Mouse (Mus musculus): ENCODE results near the gene Lin54. TPM values are rescaled to one million over a fixed set of nuclear protein-coding genes. Genes with fewer than 3 reads are reported as not detected.

Gene Lin54
- total and polyA plus RNA-seq, 2 experiments from 2014 or later = 7.2 to 14.2 TPM

DNA sequence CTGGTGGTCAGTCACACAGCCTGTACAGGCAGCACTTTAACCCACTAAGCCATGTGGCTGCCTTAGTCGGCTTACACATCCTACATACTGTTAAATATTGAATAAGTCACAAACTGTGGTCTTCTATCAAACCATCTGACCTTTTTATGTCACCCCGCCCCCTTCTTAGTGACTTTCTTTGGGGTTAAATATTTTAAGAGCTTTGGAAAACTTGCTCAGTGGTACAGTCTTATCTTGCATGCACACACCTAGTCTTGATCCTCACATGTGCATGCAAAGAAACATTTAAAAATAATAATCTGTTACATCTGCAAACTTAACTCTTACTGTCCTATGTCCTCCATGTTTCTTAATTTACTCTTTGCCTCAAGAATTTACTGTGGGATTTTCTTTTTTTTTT, 38.1 kb downstream of the Lin54 start:
- Histone ChIP-seq H3K27ac (ENCODE audit: low read depth, low read length) (no peak overlapping the region), H3K36me3 (ENCODE audit: insufficient read depth) (peaks cover 22% of the 10 kb centered on the region), H3K9ac (no peak overlapping the region), H3K4me1 (ENCODE audit: insufficient read depth) (no peaks in the 10 kb centered on the region), H3K9me3 (ENCODE audit: low read length) (no peaks in the 10 kb centered on the region), H3K27me3 (ENCODE audit: insufficient read depth, low read length) (no peaks in the 10 kb centered on the region), H3K4me2 (ENCODE audit: low read depth) (no peak overlapping the region), H3K4me3 (ENCODE audit: low read depth, low read length) (no peak overlapping the region)
- 88% methylated on average over 2 of the region's 2 CpGs for WGBS
- DNase-seq = no peak
- no peak for ATAC-seq
- TF ChIP-seq CTCF (IDR thresholded peaks at IDR 0.05; ENCODE audit: low read depth) = no peak

DNA sequence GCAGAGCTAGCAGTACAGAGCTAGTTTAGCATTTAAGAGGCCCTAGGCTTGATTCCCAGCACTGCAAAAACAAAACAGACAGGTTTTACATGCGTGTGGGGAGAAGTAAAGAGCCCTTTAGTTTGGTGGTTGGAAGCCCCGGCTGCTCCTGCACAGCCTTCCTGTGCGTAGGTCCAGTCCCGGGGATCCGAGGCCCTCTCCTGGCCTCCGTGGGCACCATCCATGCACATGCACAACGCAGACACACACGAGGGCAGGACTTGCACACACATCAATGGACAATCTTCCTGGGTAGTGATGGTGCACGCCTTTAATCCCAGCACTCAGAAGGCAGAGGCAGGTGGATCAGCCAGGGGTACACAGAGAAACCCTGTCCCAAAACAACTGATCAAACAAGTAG, 38.9 kb downstream of the Lin54 start:
- no peak overlapping the region for H3K4me2 ChIP-seq (ENCODE audit: low read depth)
- no peak for TF ChIP-seq CTCF (IDR thresholded peaks at IDR 0.05; ENCODE audit: low read depth)
- WGBS = 94% methylated on average over 9 of the region's 9 CpGs

DNA sequence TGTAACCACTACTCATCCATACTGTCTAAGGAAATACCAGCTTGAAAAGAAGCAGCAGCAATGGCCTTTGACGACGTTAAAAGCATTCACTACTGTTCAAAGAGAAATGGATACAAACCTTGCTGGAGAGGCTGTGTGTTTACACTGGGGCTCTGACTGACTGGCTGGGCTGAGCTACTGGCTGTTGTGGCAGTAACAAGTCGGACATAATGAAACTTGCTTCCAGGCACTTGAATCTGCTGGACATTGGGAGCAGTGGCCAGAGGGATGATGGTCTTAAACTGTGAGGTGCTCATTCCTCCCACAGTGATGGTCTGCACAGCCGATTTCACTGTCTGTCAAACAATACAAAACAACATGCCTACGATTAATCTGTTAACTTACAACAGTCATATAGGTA, 41.0 kb downstream of the Lin54 start:
- Histone ChIP-seq H3K4me1 (ENCODE audit: insufficient read depth) (no peaks in the 10 kb centered on the region), H3K9ac (no peak overlapping the region), H3K4me2 (ENCODE audit: low read depth) (no peak overlapping the region), H3K4me3 (ENCODE audit: low read depth, low read length) (no peak overlapping the region), H3K36me3 (ENCODE audit: insufficient read depth) (peaks cover 28% of the 10 kb centered on the region), H3K27ac (ENCODE audit: low read depth, low read length) (no peak overlapping the region), H3K9me3 (ENCODE audit: low read length) (no peaks in the 10 kb centered on the region), H3K27me3 (ENCODE audit: insufficient read depth, low read length) (no peaks in the 10 kb centered on the region)
- WGBS = 91% methylated on average over 5 of the region's 5 CpGs
- no peak for TF ChIP-seq CTCF (IDR thresholded peaks at IDR 0.05; ENCODE audit: low read depth)
- ATAC-seq = no peak
- DNase-seq = no peak

More for the DNA sequence above, 38.9 kb downstream of the Lin54 start:
- H3K9ac ChIP-seq = no peak overlapping the region
- ATAC-seq = no peak
- no peaks in the 10 kb centered on the region for H3K4me1 ChIP-seq (ENCODE audit: insufficient read depth)
- H3K9me3 ChIP-seq (ENCODE audit: low read length) = no peaks in the 10 kb centered on the region
- no peaks in the 10 kb centered on the region for H3K27me3 ChIP-seq (ENCODE audit: insufficient read depth, low read length)
- no peak for DNase-seq
- H3K36me3 ChIP-seq (ENCODE audit: insufficient read depth) = peaks cover 26% of the 10 kb centered on the region
- H3K4me3 ChIP-seq (ENCODE audit: low read depth, low read length) = no peak overlapping the region
- H3K27ac ChIP-seq (ENCODE audit: low read depth, low read length) = no peak overlapping the region

DNA sequence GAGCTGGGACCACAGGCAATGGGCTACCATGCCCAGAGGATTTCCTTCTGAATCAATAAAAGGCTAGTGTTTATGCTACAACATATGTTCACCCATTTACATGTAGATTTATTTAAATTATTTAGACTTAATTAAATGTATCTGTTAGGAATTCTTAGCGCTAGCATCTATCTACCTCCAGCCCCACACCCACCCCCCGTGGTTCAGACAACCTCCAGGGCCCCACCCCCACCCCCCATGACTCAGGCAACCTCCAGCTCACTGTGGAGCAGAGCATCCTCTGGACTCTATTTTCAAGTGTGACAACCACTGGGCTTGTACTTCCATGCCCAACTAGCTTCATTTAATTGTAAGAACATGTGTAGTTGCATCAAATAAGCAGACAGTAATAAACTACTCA, 48.6 kb downstream of the Lin54 start:
- Histone ChIP-seq H3K4me1 (ENCODE audit: insufficient read depth) (no peaks in the 10 kb centered on the region), H3K4me3 (ENCODE audit: low read depth, low read length) (no peak overlapping the region), H3K4me2 (ENCODE audit: low read depth) (no peak overlapping the region), H3K27ac (ENCODE audit: low read depth, low read length) (no peak overlapping the region), H3K9me3 (ENCODE audit: low read length) (no peaks in the 10 kb centered on the region), H3K36me3 (ENCODE audit: insufficient read depth) (peaks cover 26% of the 10 kb centered on the region; the same call in 1 of the 2 replicates), H3K9ac (no peak overlapping the region), H3K27me3 (ENCODE audit: insufficient read depth, low read length) (no peaks in the 10 kb centered on the region)
- ATAC-seq = no peak
- DNase-seq = no peak
- TF ChIP-seq CTCF (IDR thresholded peaks at IDR 0.05; ENCODE audit: low read depth) = no peak
- WGBS = 37% methylated on average over 2 of the region's 2 CpGs

- no peak overlapping the region for H3K9ac ChIP-seq
- no peak overlapping the region for H3K4me3 ChIP-seq (ENCODE audit: low read depth, low read length)
- H3K36me3 ChIP-seq (ENCODE audit: insufficient read depth) = no peaks in the 10 kb centered on the region; the same call in 1 of the 2 replicates
- TF ChIP-seq CTCF (IDR thresholded peaks at IDR 0.05; ENCODE audit: low read depth) = no peak
- H3K9me3 ChIP-seq (ENCODE audit: low read length) = no peaks in the 10 kb centered on the region
- no peaks in the 10 kb centered on the region for H3K4me1 ChIP-seq (ENCODE audit: insufficient read depth)
- 97% methylated on average over 14 of the region's 14 CpGs for WGBS
- DNase-seq (no peak), ATAC-seq (no peak)
- no peak overlapping the region for H3K27ac ChIP-seq (ENCODE audit: low read depth, low read length)
- no peaks in the 10 kb centered on the region for H3K27me3 ChIP-seq (ENCODE audit: insufficient read depth, low read length)
- H3K4me2 ChIP-seq (ENCODE audit: low read depth) = no peak overlapping the region
Measured at GRCm38 (mm10) chr5:100438796-100439195, 61.6 kb downstream of the Lin54 start.

- H3K9me3 ChIP-seq (ENCODE audit: low read length) = no peaks in the 10 kb centered on the region
- H3K4me2 ChIP-seq (ENCODE audit: low read depth) = no peak overlapping the region
- 91% methylated on average over 5 of the region's 5 CpGs for WGBS
- H3K36me3 ChIP-seq (ENCODE audit: insufficient read depth) = no peaks in the 10 kb centered on the region
- DNase-seq (no peak), ATAC-seq (no peak)
- no peak overlapping the region for H3K27ac ChIP-seq (ENCODE audit: low read depth, low read length)
- no peaks in the 10 kb centered on the region for H3K27me3 ChIP-seq (ENCODE audit: insufficient read depth, low read length)
- H3K4me3 ChIP-seq (ENCODE audit: low read depth, low read length) = no peak overlapping the region
- no peak for TF ChIP-seq CTCF (IDR thresholded peaks at IDR 0.05; ENCODE audit: low read depth)
- no peaks in the 10 kb centered on the region for H3K4me1 ChIP-seq (ENCODE audit: insufficient read depth)
- H3K9ac ChIP-seq = no peak overlapping the region
Measured at GRCm38 (mm10) chr5:100437917-100438316, 62.5 kb downstream of the Lin54 start.

- no peak for TF ChIP-seq CTCF (IDR thresholded peaks at IDR 0.05; ENCODE audit: low read depth)
- Histone ChIP-seq H3K36me3 (ENCODE audit: insufficient read depth) (no peaks in the 10 kb centered on the region), H3K4me3 (ENCODE audit: low read depth, low read length) (no peak overlapping the region), H3K27ac (ENCODE audit: low read depth, low read length) (no peak overlapping the region), H3K4me2 (ENCODE audit: low read depth) (no peak overlapping the region), H3K9ac (no peak overlapping the region), H3K27me3 (ENCODE audit: insufficient read depth, low read length) (no peaks in the 10 kb centered on the region), H3K4me1 (ENCODE audit: insufficient read depth) (no peaks in the 10 kb centered on the region), H3K9me3 (ENCODE audit: low read length) (no peaks in the 10 kb centered on the region)
- no peak for ATAC-seq
- DNase-seq = no peak
- WGBS = 99% methylated on average over 4 of the region's 4 CpGs
Measured at GRCm38 (mm10) chr5:100437086-100437485, 63.4 kb downstream of the Lin54 start.

- no peak for ATAC-seq
- Histone ChIP-seq H3K27me3 (ENCODE audit: insufficient read depth, low read length) (no peaks in the 10 kb centered on the region), H3K4me2 (ENCODE audit: low read depth) (no peak overlapping the region), H3K36me3 (ENCODE audit: insufficient read depth) (peaks cover 11% of the 10 kb centered on the region), H3K9me3 (ENCODE audit: low read length) (no peaks in the 10 kb centered on the region), H3K27ac (ENCODE audit: low read depth, low read length) (no peak overlapping the region), H3K4me1 (ENCODE audit: insufficient read depth) (peaks cover 28% of the 10 kb centered on the region), H3K4me3 (ENCODE audit: low read depth, low read length) (no peak overlapping the region), H3K9ac (no peak overlapping the region)
- 66% methylated on average over 2 of the region's 2 CpGs for WGBS
- no peak for DNase-seq
- no peak for TF ChIP-seq CTCF (IDR thresholded peaks at IDR 0.05; ENCODE audit: low read depth)
Measured at GRCm38 (mm10) chr5:100430966-100431365, 69.5 kb downstream of the Lin54 start.

Measured in forebrain, postnatal 0 days (tissue).